Mouse (Mus musculus) lung, adult 2 months (tissue): ENCODE data around the gene Dao.

Experiments
- CTCF ChIP-seq: fragments of 200-500 bp; IDR thresholded peaks from 2 replicates; pipeline ENCODE4 v1.5.1; 2011; ENCODE audit warnings: mild to moderate bottlenecking, low read length, control low read depth; ENCODE audit not compliant: insufficient read depth
- POLR2A ChIP-seq: fragments of 200-500 bp; IDR thresholded peaks from 2 replicates; pipeline ENCODE4 v1.6.1; 2011; ENCODE audit warnings: low read depth, mild to moderate bottlenecking, control low read depth, low read length, borderline replicate concordance; ENCODE audit errors: extremely low read depth

DNA sequence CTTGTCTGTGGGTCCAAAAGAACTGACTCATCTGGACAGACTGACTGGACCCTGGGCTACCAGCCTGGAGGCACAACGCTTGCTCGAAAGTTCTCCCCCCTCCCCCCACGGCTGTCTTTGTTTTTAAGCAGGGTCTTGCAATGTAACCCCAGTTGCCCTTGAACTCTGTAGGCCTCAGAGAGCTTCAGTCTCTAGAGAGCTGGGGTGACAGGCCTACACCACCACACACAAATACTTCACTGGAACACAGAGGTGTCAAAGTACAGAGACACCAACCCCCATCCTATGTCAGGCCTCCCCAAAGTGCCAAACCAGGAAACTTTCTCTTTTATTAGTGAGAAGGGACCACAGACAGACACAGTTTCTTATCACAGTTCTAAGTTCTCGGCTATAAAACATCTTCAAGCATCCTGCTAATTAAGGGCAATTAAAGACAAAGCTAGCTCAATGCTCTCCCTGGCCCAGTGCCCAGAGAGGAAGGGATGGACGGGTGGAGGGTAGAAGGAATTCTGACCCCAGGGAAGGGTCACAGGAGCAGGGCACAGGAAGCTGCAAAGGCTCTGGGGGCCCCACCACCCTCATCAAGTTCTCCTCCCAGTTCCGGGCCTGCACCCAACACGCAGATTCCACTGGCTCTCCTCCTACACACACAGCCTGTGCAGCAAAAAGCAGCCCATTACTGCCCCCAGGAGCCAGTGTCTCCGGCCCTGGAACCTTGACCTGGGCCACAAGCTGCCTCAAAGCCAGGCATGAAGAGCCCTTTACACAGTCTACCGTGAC lies 17.1 kb upstream of the Dao start:
- TF ChIP-seq POLR2A, result no peak
- TF ChIP-seq CTCF, result no peak
